Mouse (Mus musculus) limb, embryonic 14.5 days (tissue): ENCODE data around the gene Tmem132e. TPM values are rescaled to one million over a fixed set of nuclear protein-coding genes. Genes with fewer than 3 reads are reported as not detected.

Experiments used
- ATAC-seq: fragments of 200-750 bp; cut with Nextera tagmentation; 2 replicates; pipeline ENCODE4 v1.8.0; 2017; ENCODE audit warnings: low read depth, moderate number of reproducible peaks, moderate TSS enrichment; ENCODE audit not compliant: low FRiP score
- DNase-seq: peaks from one replicate; pipeline ENCODE4 v3.0.0-alpha.2; 2015; ENCODE audit warnings: low spot score
- H3K27ac ChIP-seq: fragments of 300-500 bp; sonication (generic); replicated peaks from 2 replicates; pipeline ENCODE4 v1.5.1; 2014; ENCODE audit warnings: low read depth, mild to moderate bottlenecking, low read length, moderate library complexity, mixed read lengths
- H3K27me3 ChIP-seq: fragments of 300-500 bp; sonication (generic); 2 replicates; pipeline ENCODE4 v1.6.1; 2014; ENCODE audit warnings: low read length, mixed read lengths; ENCODE audit not compliant: control insufficient read depth, insufficient read depth
- H3K36me3 ChIP-seq: fragments of 300-500 bp; sonication (generic); 2 replicates; pipeline ENCODE4 v1.6.1; 2014; ENCODE audit warnings: mild to moderate bottlenecking, low read length, moderate library complexity, mixed read lengths; ENCODE audit not compliant: control insufficient read depth, insufficient read depth
- H3K4me1 ChIP-seq: fragments of 300-500 bp; sonication (generic); 2 replicates; pipeline ENCODE4 v1.6.1; 2014; ENCODE audit warnings: antibody characterized with exemption, low read length, mixed read lengths; ENCODE audit not compliant: control insufficient read depth, insufficient read depth
- H3K4me2 ChIP-seq: fragments of 300-500 bp; sonication (generic); replicated peaks from 2 replicates; pipeline ENCODE4 v1.6.1; 2014; ENCODE audit warnings: low read depth, mild to moderate bottlenecking, low read length, moderate library complexity; ENCODE audit not compliant: severe bottlenecking
- H3K4me3 ChIP-seq: fragments of 300-500 bp; sonication (generic); replicated peaks from 2 replicates; pipeline ENCODE4 v1.5.1; 2014; ENCODE audit warnings: low read length
- H3K9ac ChIP-seq: fragments of 300-500 bp; sonication (generic); 2 replicates; pipeline ENCODE4 v1.6.1; 2014; ENCODE audit warnings: mild to moderate bottlenecking, low read depth, low read length, moderate library complexity; ENCODE audit not compliant: severe bottlenecking
- H3K9me3 ChIP-seq: fragments of 300-500 bp; sonication (generic); 2 replicates; pipeline ENCODE4 v1.6.1; 2016; ENCODE audit warnings: low read length; ENCODE audit not compliant: control insufficient read depth
- POLR2A ChIP-seq: fragments of 200-500 bp; IDR thresholded peaks from 2 replicates; pipeline ENCODE4 v1.8.0; 2012; ENCODE audit warnings: inconsistent platforms, mild to moderate bottlenecking, moderate library complexity, borderline replicate concordance; ENCODE audit not compliant: insufficient read depth, insufficient read length; ENCODE audit errors: extremely low read depth
- WGBS: fragments of 180-500 bp; shearing (Covaris S2); extraction: QIAGEN DNeasy Blood & Tissue Kit; methylation state at CpG from one replicate; pipeline ENCODE4 v1.1.7; 2014; 5-methylcytosine and 5-hydroxymethylcytosine counted together
- polyA plus RNA-seq, 2 experiments: library from polyadenylated mRNA; depleted of rRNA in 1 of 2; stranded (reverse) in 1 of 2; unstranded in 1 of 2; fragments of >200 nt; fragmentation: Nextera tagmentation in 1 of 2; extraction: Ambion mirVana in 1 of 2; gene quantifications; 2 replicates each; pipeline versions ENCODE4 v1.2.1 to v1.2.3; 2012 to 2014

Tmem132e gene
- polyA plus RNA-seq, 2 experiments = 1.0 to 3.5 TPM

- H3K9me3 ChIP-seq = no peaks in the 10 kb centered on the region
- H3K4me3 ChIP-seq = no peak overlapping the region
- DNase-seq (no peak), ATAC-seq (no peak)
- 57% methylated on average over 1 of the region's 1 CpGs for WGBS
- no peaks in the 10 kb centered on the region for H3K4me1 ChIP-seq
- H3K9ac ChIP-seq = no peak overlapping the region
- H3K4me2 ChIP-seq = no peak overlapping the region
- H3K36me3 ChIP-seq = no peaks in the 10 kb centered on the region
- no peaks in the 10 kb centered on the region for H3K27me3 ChIP-seq
- no peak overlapping the region for H3K27ac ChIP-seq
- TF ChIP-seq POLR2A = no peak
These were observed 23.8 kb downstream of the Tmem132e start for GRCm38 (mm10) chr11:82412496-82412895.

DNA sequence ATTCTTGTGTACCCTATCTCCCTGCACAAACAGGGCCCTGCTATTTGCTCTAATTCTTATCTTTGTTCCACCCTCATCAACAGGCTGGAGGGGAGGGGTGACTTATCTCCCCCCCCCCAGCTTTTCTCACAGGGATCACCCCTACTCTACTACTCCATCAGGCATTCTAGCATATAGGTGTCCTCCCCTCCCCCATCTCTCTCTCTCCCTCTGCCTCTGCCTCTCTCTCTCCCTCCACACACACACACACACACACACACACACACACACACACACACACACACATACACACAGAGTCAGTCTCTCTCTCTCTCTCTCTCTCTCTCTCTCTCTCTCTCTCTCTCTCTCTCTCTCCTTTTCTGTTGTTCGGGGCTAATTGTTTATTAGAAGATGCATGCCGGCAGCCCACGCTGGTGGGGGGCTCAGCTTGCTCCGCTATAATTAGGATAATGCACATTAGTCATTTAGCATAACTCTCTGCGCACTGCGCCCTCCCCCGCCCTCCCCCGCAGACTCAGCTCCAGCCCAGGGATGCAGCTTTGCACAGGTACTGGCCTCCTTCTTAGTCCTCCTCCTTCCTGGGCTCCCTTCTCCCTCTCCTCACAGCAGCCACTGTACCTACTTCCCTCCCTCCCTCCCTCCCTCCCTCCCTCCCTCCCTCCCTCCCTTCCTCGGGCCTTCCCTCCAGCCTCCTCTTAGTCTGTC lies 29.8 kb downstream of the Tmem132e start:
- no peak overlapping the region for H3K27ac ChIP-seq
- DNase-seq (no peak), ATAC-seq (no peak)
- H3K4me3 ChIP-seq = no peak overlapping the region
- H3K4me1 ChIP-seq = no peaks in the 10 kb centered on the region
- H3K9me3 ChIP-seq = no peaks in the 10 kb centered on the region
- H3K4me2 ChIP-seq = no peak overlapping the region
- no peak for TF ChIP-seq POLR2A
- 34% methylated on average over 8 of the region's 9 CpGs for WGBS
- H3K9ac ChIP-seq = no peak overlapping the region
- no peaks in the 10 kb centered on the region for H3K36me3 ChIP-seq
- no peaks in the 10 kb centered on the region for H3K27me3 ChIP-seq

DNA sequence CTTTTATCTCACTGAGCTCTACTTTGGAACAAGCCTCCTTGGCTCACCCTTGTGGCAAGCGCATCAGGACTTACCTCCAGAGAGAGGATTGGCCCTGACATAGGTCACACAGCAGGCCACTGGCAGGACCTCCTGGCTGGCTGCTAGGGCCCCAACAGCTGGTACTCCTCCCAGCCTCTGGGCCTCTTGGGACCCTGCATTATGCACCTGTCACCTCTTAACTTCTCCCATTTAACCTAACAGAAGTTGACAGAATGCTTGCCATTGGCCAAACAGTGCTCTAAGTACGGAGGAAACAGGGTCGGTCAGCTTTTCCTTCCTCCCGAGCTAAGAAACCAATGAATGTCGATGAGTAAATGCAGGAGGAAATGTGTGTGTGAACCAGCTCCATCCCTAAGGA lies 33.2 kb downstream of the Tmem132e start:
- H3K27me3 ChIP-seq = no peaks in the 10 kb centered on the region
- DNase-seq (no peak), ATAC-seq (no peak)
- no peak overlapping the region for H3K27ac ChIP-seq
- no peaks in the 10 kb centered on the region for H3K4me1 ChIP-seq
- H3K4me3 ChIP-seq = no peak overlapping the region
- no peak overlapping the region for H3K9ac ChIP-seq
- TF ChIP-seq POLR2A = no peak
- no peaks in the 10 kb centered on the region for H3K36me3 ChIP-seq
- no peaks in the 10 kb centered on the region for H3K9me3 ChIP-seq
- WGBS = 82% methylated on average over 5 of the region's 5 CpGs
- H3K4me2 ChIP-seq = no peak overlapping the region

GRCm38 (mm10) chr11:82423521-82423920 lies 34.8 kb downstream of the Tmem132e start:
- DNase-seq = no peak
- no peaks in the 10 kb centered on the region for H3K9me3 ChIP-seq
- no peak for ATAC-seq
- no peak overlapping the region for H3K4me2 ChIP-seq
- no peak overlapping the region for H3K4me3 ChIP-seq
- no peak overlapping the region for H3K27ac ChIP-seq
- 15% methylated on average over 4 of the region's 4 CpGs for WGBS
- no peaks in the 10 kb centered on the region for H3K4me1 ChIP-seq
- no peaks in the 10 kb centered on the region for H3K36me3 ChIP-seq
- no peaks in the 10 kb centered on the region for H3K27me3 ChIP-seq
- no peak overlapping the region for H3K9ac ChIP-seq
- TF ChIP-seq POLR2A = no peak

GRCm38 (mm10) chr11:82428801-82429200 lies 40.1 kb downstream of the Tmem132e start:
- no peaks in the 10 kb centered on the region for H3K9me3 ChIP-seq
- no peak for TF ChIP-seq POLR2A
- H3K27ac ChIP-seq = no peak overlapping the region
- ATAC-seq (no peak), DNase-seq (no peak)
- H3K27me3 ChIP-seq = peaks cover 15% of the 10 kb centered on the region
- H3K36me3 ChIP-seq = no peaks in the 10 kb centered on the region
- 64% methylated on average over 4 of the region's 4 CpGs for WGBS
- no peaks in the 10 kb centered on the region for H3K4me1 ChIP-seq
- no peak overlapping the region for H3K4me2 ChIP-seq
- no peak overlapping the region for H3K4me3 ChIP-seq
- no peak overlapping the region for H3K9ac ChIP-seq
